Mouse (Mus musculus) ES-E14 (cell line): ENCODE measurements around the gene Hlcs.

ENCODE experiments used
- MAFK ChIP-seq: IDR thresholded peaks from 2 replicates; pipeline ENCODE4 v1.6.1; 2014; ENCODE audit warnings: mild to moderate bottlenecking, low read depth, low read length, inconsistent platforms; ENCODE audit not compliant: insufficient read depth
- ZC3H11A ChIP-seq: IDR thresholded peaks from 2 replicates; pipeline ENCODE4 v1.6.1; 2012; ENCODE audit warnings: low read depth, mild to moderate bottlenecking, inconsistent platforms, low read length, borderline replicate concordance

- TF ChIP-seq ZC3H11A = no peak
- no peak for TF ChIP-seq MAFK
Observed at GRCm38 (mm10) chr16:94176997-94177857, 136.1 kb downstream of the Hlcs start.
